In genomic region chr6:119373000-119373705, GRCm38 (mm10) we compare ENCODE assay signal across 24 mouse cellular contexts. TPM values are rescaled to one million over a fixed set of nuclear protein-coding genes. Genes with fewer than 3 reads are reported as not detected.
DNase-seq lines count a peak whose midpoint lies in the region; ATAC-seq and TF ChIP-seq lines count a peak whose summit lies in the region.
"Had no signal": no experiment of that assay in that cellular context is flagged by ENCODE, and none has a peak within 500 bp of the region (broad histone marks: within the 10 kb centered on the region; RNA-seq: fewer than 3 reads in every experiment).

No protein-coding gene starts in this region.

- no peak overlapping the region for H3K4me2 ChIP-seq in stomach, postnatal 0 days (replicated peaks; ENCODE audit: low read depth)
- H3K4me2 ChIP-seq: forebrain, embryonic 12.5 days; heart, embryonic 12.5 days; intestine, embryonic 15.5 days; liver, embryonic 15.5 days; neural tube, embryonic 15.5 days had no signal

- no peak for TF ChIP-seq EP300 in stomach, postnatal 0 days (optimal IDR thresholded peaks at IDR 0.05)

- H3K9me3 ChIP-seq in stomach, postnatal 0 days (ENCODE audit: control insufficient read depth, low read length), result no peaks in the 10 kb centered on the region
- H3K9me3 ChIP-seq in embryonic facial prominence, embryonic 10.5 days, result no peaks in the 10 kb centered on the region
- H3K9me3 ChIP-seq: forebrain, embryonic 12.5 days; heart, embryonic 12.5 days; hindbrain, embryonic 10.5 days; intestine, embryonic 15.5 days; liver, embryonic 15.5 days; neural tube, embryonic 15.5 days had no signal

- H3K4me1 ChIP-seq in bone marrow macrophage, adult 2 months (ENCODE audit: control insufficient read depth, insufficient read depth, low read length), result peaks cover 47% of the 10 kb centered on the region
- H3K4me1 ChIP-seq in stomach, postnatal 0 days (replicated peaks; ENCODE audit: control insufficient read depth, insufficient read depth), result no peaks in the 10 kb centered on the region
- H3K4me1 ChIP-seq in embryonic facial prominence, embryonic 10.5 days, result peaks cover 15% of the 10 kb centered on the region
- H3K4me1 ChIP-seq: forebrain, embryonic 12.5 days; intestine, embryonic 15.5 days; neural tube, embryonic 15.5 days had no signal

- TF ChIP-seq POLR2A in bone marrow macrophage, adult 2 months (IDR thresholded peaks at IDR 0.05; ENCODE audit: borderline replicate concordance, low read depth, low read length), result no peak

- peak overlapping the region; percentile 43 for H3K27ac ChIP-seq in bone marrow macrophage, adult 2 months (ENCODE audit: insufficient read depth, low read depth, low read length)
- 0 out of 2 replicates have a peak overlapping the region, but pooled peaks have one; percentile 35 for H3K27ac ChIP-seq in stomach, postnatal 0 days (replicated peaks)
- H3K27ac ChIP-seq in embryonic facial prominence, embryonic 10.5 days (replicated peaks), result no peak overlapping the region
- H3K27ac ChIP-seq: forebrain, embryonic 12.5 days; hindbrain, embryonic 10.5 days; intestine, embryonic 15.5 days; layer of hippocampus, adult 2 months; liver, embryonic 15.5 days; neural tube, embryonic 15.5 days had no signal

- H3K9ac ChIP-seq in stomach, postnatal 0 days (ENCODE audit: low read length), result no peak overlapping the region
- H3K9ac ChIP-seq: forebrain, embryonic 12.5 days; heart, embryonic 12.5 days; intestine, embryonic 15.5 days; liver, embryonic 15.5 days; neural tube, embryonic 15.5 days had no signal

- DNase-seq in stomach, postnatal 0 days (ENCODE audit: low spot score), result no peak
- no peak for DNase-seq in cerebellum, postnatal 14 days
- no peak for DNase-seq in embryonic facial prominence, embryonic 10.5 days (ENCODE audit: low spot score)
- DNase-seq in heart, adult 9 months (ENCODE audit: low spot score in 2 of 2), result no peak
- DNase-seq: adrenal gland, postnatal 14 days; cerebellum, adult 9-10 months; heart, postnatal 10 days; kidney, adult 9 months; kidney, postnatal 25 days had no signal

- ATAC-seq in erythroid progenitor cell, adult 5-6 weeks (replicated peaks; ENCODE audit: low FRiP score, poor library complexity, severe bottlenecking), result peak; percentile 52; the same call in 1 of the 2 replicates
- peak; percentile 61 for ATAC-seq in megakaryocyte, adult 5-6 weeks (ENCODE audit: poor library complexity, severe bottlenecking)
- ATAC-seq in stomach, postnatal 0 days (ENCODE audit: low FRiP score, low TSS enrichment), result no peak
- ATAC-seq: hindbrain, embryonic 16.5 days; intestine, embryonic 15.5 days; lung, postnatal 0 days; midbrain, embryonic 16.5 days had no signal

- TF ChIP-seq CTCF in bone marrow macrophage, adult 2 months (IDR thresholded peaks at IDR 0.05; ENCODE audit: low read depth, low read length), result no peak
- TF ChIP-seq CTCF in stomach, postnatal 0 days (IDR thresholded peaks at IDR 0.05; ENCODE audit: low read depth), result no peak

- H3K36me3 ChIP-seq in stomach, postnatal 0 days (ENCODE audit: control insufficient read depth, insufficient read depth, low read length), result no peaks in the 10 kb centered on the region
- peaks cover 16% of the 10 kb centered on the region for H3K36me3 ChIP-seq in embryonic facial prominence, embryonic 10.5 days (replicated peaks)
- H3K36me3 ChIP-seq: intestine, embryonic 15.5 days had no signal

- H3K27me3 ChIP-seq in stomach, postnatal 0 days (ENCODE audit: control insufficient read depth, insufficient read depth, low read length), result no peaks in the 10 kb centered on the region
- H3K27me3 ChIP-seq in embryonic facial prominence, embryonic 10.5 days (replicated peaks; ENCODE audit: low read depth, poor library complexity, severe bottlenecking), result no peaks in the 10 kb centered on the region
- H3K27me3 ChIP-seq: forebrain, embryonic 12.5 days; heart, embryonic 12.5 days; intestine, embryonic 15.5 days; liver, embryonic 15.5 days; neural tube, embryonic 15.5 days had no signal

- H3K4me3 ChIP-seq in bone marrow macrophage, adult 2 months (ENCODE audit: insufficient read depth, low read length), result no peak overlapping the region
- H3K4me3 ChIP-seq in stomach, postnatal 0 days (ENCODE audit: low read depth, low read length), result no peak overlapping the region
- no peak overlapping the region for H3K4me3 ChIP-seq in embryonic facial prominence, embryonic 10.5 days
- H3K4me3 ChIP-seq: forebrain, embryonic 12.5 days; heart, embryonic 12.5 days; hindbrain, embryonic 10.5 days; intestine, embryonic 15.5 days; layer of hippocampus, adult 2 months; liver, embryonic 15.5 days; neural tube, embryonic 15.5 days had no signal

RNA-seq across cellular contexts. Expression of gene Lrtm2, which starts 42.6 kb away (rescaled TPM):
- polyA plus RNA-seq in bone marrow macrophage, adult 2 months (2012; ENCODE audit: insufficient read depth, insufficient read length, missing spikeins), result not detected in 2 replicates
- not detected in 2 replicates for total RNA-seq in erythroid progenitor cell, adult 5-6 weeks (2015; ENCODE audit: low replicate concordance)
- 0.08 TPM in 1 of 2 replicates, not detected in the other for total RNA-seq in erythroid progenitor cell, adult 5-6 weeks (2017; ENCODE audit: low replicate concordance)
- 0.23 TPM in 1 of 2 replicates, not detected in the other for total RNA-seq in megakaryocyte, adult 5-6 weeks (2015)
- not detected in 2 replicates for total RNA-seq in megakaryocyte, adult 5-6 weeks (2017)
- 0.08 TPM in 2 replicates for polyA plus RNA-seq in stomach, postnatal 0 days (2015; fragmentation: Nextera tagmentation; extraction: Ambion mirVana)
- 0.04 TPM in 1 of 2 replicates, not detected in the other for polyA plus RNA-seq in embryonic facial prominence, embryonic 10.5 days (2016; fragmentation: Nextera tagmentation; extraction: Ambion mirVana)
- total RNA-seq: adrenal gland, postnatal 14 days; heart, postnatal 10 days had no signal
- polyA plus RNA-seq: embryonic facial prominence, embryonic 11.5 days; limb, embryonic 11.5 days had no signal

RNA-seq across cellular contexts. Expression of gene Adipor2, which starts 44.4 kb away (rescaled TPM):
- polyA plus RNA-seq in bone marrow macrophage, adult 2 months (2012; ENCODE audit: insufficient read depth, insufficient read length, missing spikeins), result 67.6 and 71.2 TPM in 2 replicates
- 41.4 and 46.5 TPM in 2 replicates for total RNA-seq in erythroid progenitor cell, adult 5-6 weeks (2015; ENCODE audit: low replicate concordance)
- 54.3 and 63.2 TPM in 2 replicates for total RNA-seq in erythroid progenitor cell, adult 5-6 weeks (2017; ENCODE audit: low replicate concordance)
- 64.1 and 69.9 TPM in 2 replicates for total RNA-seq in megakaryocyte, adult 5-6 weeks (2015)
- 94.1 and 98.6 TPM in 2 replicates for total RNA-seq in megakaryocyte, adult 5-6 weeks (2017)
- 80.7 and 90.5 TPM in 2 replicates for polyA plus RNA-seq in stomach, postnatal 0 days (2015; fragmentation: Nextera tagmentation; extraction: Ambion mirVana)
- 30.9 and 32.0 TPM in 2 replicates for polyA plus RNA-seq in embryonic facial prominence, embryonic 10.5 days (2016; fragmentation: Nextera tagmentation; extraction: Ambion mirVana)
